Mouse (Mus musculus): ENCODE measurements around the gene Frmd8. TPM values are rescaled to one million over a fixed set of nuclear protein-coding genes. Genes with fewer than 3 reads are reported as not detected.
A peak's percentile ranks its signal among the peaks of the same experiment; 100 is the strongest.

Frmd8 gene
- polyA plus RNA-seq, 1 experiment: 23.1 TPM

GRCm38 (mm10) chr19:5806051-5806808, 68.8 kb downstream of the Frmd8 start:
- TF ChIP-seq CTCF (conservative IDR thresholded peaks at IDR 0.05; ENCODE audit: insufficient read depth, insufficient read length, low read depth, low read length) (no peak), POLR2A (IDR thresholded peaks at IDR 0.05; ENCODE audit: low read depth, low read length) (no peak)
- H3K36me3 ChIP-seq (ENCODE audit: control insufficient read depth, insufficient read depth, low read length): no peaks in the 10 kb centered on the region
- no peaks in the 10 kb centered on the region for H3K27me3 ChIP-seq (replicated peaks; ENCODE audit: control insufficient read depth, insufficient read depth, low read length)
- H3K4me1 ChIP-seq (ENCODE audit: control insufficient read depth, insufficient read depth, low read length): peaks cover 59% of the 10 kb centered on the region
- peak overlapping the region; percentile 99 for H3K27ac ChIP-seq (ENCODE audit: insufficient read depth, low read depth, low read length)
- peak; percentile 91 for DNase-seq
- H3K4me3 ChIP-seq (ENCODE audit: insufficient read depth, low read depth, low read length): no peak overlapping the region
- WGBS: 9% methylated on average over 8 of the region's 8 CpGs

- H3K27me3 ChIP-seq (replicated peaks; ENCODE audit: control insufficient read depth, insufficient read depth, low read length): no peaks in the 10 kb centered on the region
- peaks cover 42% of the 10 kb centered on the region for H3K4me1 ChIP-seq (ENCODE audit: control insufficient read depth, insufficient read depth, low read length)
- H3K4me3 ChIP-seq (ENCODE audit: insufficient read depth, low read depth, low read length): no peak overlapping the region; the same call in 1 of the 2 replicates
- DNase-seq: peak; percentile 50
- H3K27ac ChIP-seq (ENCODE audit: insufficient read depth, low read depth, low read length): peak overlapping the region; percentile 99
- TF ChIP-seq POLR2A (IDR thresholded peaks at IDR 0.05; ENCODE audit: low read depth, low read length): no peak
- TF ChIP-seq CTCF (conservative IDR thresholded peaks at IDR 0.05; ENCODE audit: insufficient read depth, insufficient read length, low read depth, low read length): no peak
- H3K36me3 ChIP-seq (ENCODE audit: control insufficient read depth, insufficient read depth, low read length): peaks cover 11% of the 10 kb centered on the region
- 29% methylated on average over 8 of the region's 8 CpGs for WGBS
These were observed 70.6 kb downstream of the Frmd8 start for GRCm38 (mm10) chr19:5804371-5804899.

- 1% methylated on average over 16 of the region's 16 CpGs for WGBS
- peaks cover 12% of the 10 kb centered on the region for H3K36me3 ChIP-seq (ENCODE audit: control insufficient read depth, insufficient read depth, low read length)
- peaks cover 37% of the 10 kb centered on the region for H3K4me1 ChIP-seq (ENCODE audit: control insufficient read depth, insufficient read depth, low read length)
- H3K27me3 ChIP-seq (replicated peaks; ENCODE audit: control insufficient read depth, insufficient read depth, low read length): no peaks in the 10 kb centered on the region
- DNase-seq: no peak
- peak overlapping the region; percentile 99 for H3K27ac ChIP-seq (ENCODE audit: insufficient read depth, low read depth, low read length)
- TF ChIP-seq CTCF (conservative IDR thresholded peaks at IDR 0.05; ENCODE audit: insufficient read depth, insufficient read length, low read depth, low read length) (no peak), POLR2A (IDR thresholded peaks at IDR 0.05; ENCODE audit: low read depth, low read length) (no peak)
- peak overlapping the region; percentile 34 for H3K4me3 ChIP-seq (ENCODE audit: insufficient read depth, low read depth, low read length)
These were observed 71.2 kb downstream of the Frmd8 start for GRCm38 (mm10) chr19:5803881-5804279.

- WGBS: under 1% methylated on average over 67 of the region's 67 CpGs
- Histone ChIP-seq H3K27me3 (replicated peaks; ENCODE audit: control insufficient read depth, insufficient read depth, low read length) (no peaks in the 10 kb centered on the region), H3K4me3 (ENCODE audit: insufficient read depth, low read depth, low read length) (peak overlapping the region; percentile 58), H3K4me1 (ENCODE audit: control insufficient read depth, insufficient read depth, low read length) (peaks cover 33% of the 10 kb centered on the region), H3K36me3 (ENCODE audit: control insufficient read depth, insufficient read depth, low read length) (peaks cover 17% of the 10 kb centered on the region), H3K27ac (ENCODE audit: insufficient read depth, low read depth, low read length) (peak overlapping the region; percentile 99)
- TF ChIP-seq POLR2A (IDR thresholded peaks at IDR 0.05; ENCODE audit: low read depth, low read length): peak; percentile 59
- TF ChIP-seq CTCF (conservative IDR thresholded peaks at IDR 0.05; ENCODE audit: insufficient read depth, insufficient read length, low read depth, low read length): no peak
- peak; percentile 100 for DNase-seq
These were observed 71.8 kb downstream of the Frmd8 start for GRCm38 (mm10) chr19:5803041-5803880.

GRCm38 (mm10) chr19:5802787-5803040, 72.4 kb downstream of the Frmd8 start:
- H3K36me3 ChIP-seq (ENCODE audit: control insufficient read depth, insufficient read depth, low read length): peaks cover 21% of the 10 kb centered on the region
- DNase-seq: no peak
- no peak for TF ChIP-seq POLR2A (IDR thresholded peaks at IDR 0.05; ENCODE audit: low read depth, low read length)
- no peak for TF ChIP-seq CTCF (conservative IDR thresholded peaks at IDR 0.05; ENCODE audit: insufficient read depth, insufficient read length, low read depth, low read length)
- peak overlapping the region; percentile 58 for H3K4me3 ChIP-seq (ENCODE audit: insufficient read depth, low read depth, low read length)
- WGBS: 0% methylated on average over 4 of the region's 4 CpGs
- peak overlapping the region; percentile 99 for H3K27ac ChIP-seq (ENCODE audit: insufficient read depth, low read depth, low read length)
- peaks cover 27% of the 10 kb centered on the region for H3K4me1 ChIP-seq (ENCODE audit: control insufficient read depth, insufficient read depth, low read length)
- no peaks in the 10 kb centered on the region for H3K27me3 ChIP-seq (replicated peaks; ENCODE audit: control insufficient read depth, insufficient read depth, low read length)

- TF ChIP-seq POLR2A (IDR thresholded peaks at IDR 0.05; ENCODE audit: low read depth, low read length) (peak; percentile 100), CTCF (conservative IDR thresholded peaks at IDR 0.05; ENCODE audit: insufficient read depth, insufficient read length, low read depth, low read length) (0 out of 2 replicates have a peak, but pooled peaks have one; percentile 6)
- Histone ChIP-seq H3K27ac (ENCODE audit: insufficient read depth, low read depth, low read length) (peak overlapping the region; percentile 99), H3K36me3 (ENCODE audit: control insufficient read depth, insufficient read depth, low read length) (peaks cover 26% of the 10 kb centered on the region), H3K4me3 (ENCODE audit: insufficient read depth, low read depth, low read length) (peak overlapping the region; percentile 75), H3K4me1 (ENCODE audit: control insufficient read depth, insufficient read depth, low read length) (peaks cover 27% of the 10 kb centered on the region), H3K27me3 (replicated peaks; ENCODE audit: control insufficient read depth, insufficient read depth, low read length) (no peaks in the 10 kb centered on the region)
- DNase-seq: peak; percentile 98
- WGBS: under 1% methylated on average over 25 of the region's 25 CpGs
These were observed 72.9 kb downstream of the Frmd8 start for GRCm38 (mm10) chr19:5802011-5802786.

All from kidney, adult 2 months (tissue).